Mouse (Mus musculus) gastrocnemius, postnatal 36 days (tissue): ENCODE data around the gene Atp5d. TPM values are rescaled to one million over a fixed set of nuclear protein-coding genes. Genes with fewer than 3 reads are reported as not detected.
"Not testable (repeated sequence)": the region's sequence is repeated elsewhere in the genome, so short reads cannot be mapped to it uniquely, and the experiment has no call there.

Experiments used
- DNase-seq, 2 experiments: peaks; one replicate each; pipeline ENCODE4 v3.0.0; 2022
- intact Hi-C: fragments of 180-260 bp; cut with DNase I; formaldehyde crosslinking; loops from one replicate; pipeline ENCODE4 v1.15.1; 2025
- total RNA-seq, 2 experiments: library from RNA; stranded (reverse); gene quantifications; 2 replicates each; pipeline ENCODE4 v1.2.3; 2021

The Atp5d gene
- total RNA-seq, 2 experiments from 2014 or later: 600 to 616 TPM

DNA sequence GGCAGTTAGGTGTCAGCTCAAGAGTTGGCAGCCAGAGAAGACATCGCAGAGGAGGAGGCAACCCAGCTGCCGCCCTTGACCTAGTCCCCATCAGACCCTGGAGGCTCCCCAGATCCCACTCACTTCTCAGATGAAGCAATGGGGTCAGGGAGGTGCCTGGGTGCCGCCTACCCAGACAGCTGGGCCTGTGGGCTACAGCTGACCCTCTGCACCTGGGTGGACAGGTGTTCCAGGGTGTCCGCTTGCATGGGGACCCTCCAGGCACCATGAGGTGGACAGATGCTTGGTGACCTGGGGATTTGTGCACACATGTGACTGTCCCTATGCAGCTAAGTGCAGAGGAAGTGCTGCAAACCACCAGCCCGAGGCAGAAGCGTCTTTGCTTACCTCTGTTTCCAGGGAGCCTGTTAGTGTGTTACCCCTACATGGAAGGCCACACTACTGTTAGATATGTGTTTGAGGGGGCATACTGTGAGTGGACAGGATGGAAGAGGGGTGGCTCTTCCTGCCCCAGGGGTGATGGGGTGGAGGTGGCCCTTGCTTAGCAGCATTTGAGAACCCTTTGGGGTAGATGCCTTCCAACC, 24.4 kb downstream of the Atp5d start:
- intact Hi-C loops: no loop called here
- DNase-seq: no peak

DNA sequence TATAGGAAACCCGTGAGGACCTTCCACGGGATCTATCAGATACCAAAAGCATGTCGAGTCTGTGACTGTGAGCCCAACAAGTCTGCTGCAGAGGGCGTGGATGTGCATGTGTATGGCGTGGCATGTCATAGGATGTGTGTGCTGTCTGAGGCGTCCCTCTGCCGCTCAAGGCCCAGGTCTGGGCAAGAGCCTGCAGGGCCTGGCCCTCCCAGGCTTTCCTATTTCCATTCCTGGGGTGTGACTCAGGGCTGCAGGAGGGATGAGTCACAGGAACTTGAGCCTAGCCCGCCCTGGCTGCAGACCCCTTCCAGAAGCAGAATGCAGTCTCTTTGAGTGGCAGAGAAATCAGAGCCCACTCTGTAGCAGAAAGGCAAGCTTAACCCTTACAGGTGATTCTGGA, 25.3 kb downstream of the Atp5d start:
- DNase-seq: peak in 1 of 2 experiments; percentile 38
- intact Hi-C loops: no loop called here

GRCm38 (mm10) chr10:80164161-80164997, 25.9 kb downstream of the Atp5d start:
- intact Hi-C loops: no loop called here
- DNase-seq: no peak

GRCm38 (mm10) chr10:80164998-80165344, 26.5 kb downstream of the Atp5d start:
- intact Hi-C loops: loop anchor here (1.0 kb wide), 1 partner anchor 20 kb away; no protein-coding TSS in a partner anchor
- DNase-seq: peak; percentile 96

GRCm38 (mm10) chr10:80165392-80166128, 27.1 kb downstream of the Atp5d start, which contains the start of gene Cirbp:
Gene Cirbp (plus strand): TSS chr10:80165985.
- intact Hi-C loops: loop anchor here (1.0 kb wide), 1 partner anchor 20 kb away; no protein-coding TSS in a partner anchor
- no peak for DNase-seq

- intact Hi-C loops, DNase-seq: not testable (repeated sequence)
Measured at GRCm38 (mm10) chr10:80166136-80166535, 27.7 kb downstream of the Atp5d start.

- intact Hi-C loops: no loop called here
- peak; percentile 99 for DNase-seq
Measured at GRCm38 (mm10) chr10:80167460-80168037, 29.1 kb downstream of the Atp5d start.

DNA sequence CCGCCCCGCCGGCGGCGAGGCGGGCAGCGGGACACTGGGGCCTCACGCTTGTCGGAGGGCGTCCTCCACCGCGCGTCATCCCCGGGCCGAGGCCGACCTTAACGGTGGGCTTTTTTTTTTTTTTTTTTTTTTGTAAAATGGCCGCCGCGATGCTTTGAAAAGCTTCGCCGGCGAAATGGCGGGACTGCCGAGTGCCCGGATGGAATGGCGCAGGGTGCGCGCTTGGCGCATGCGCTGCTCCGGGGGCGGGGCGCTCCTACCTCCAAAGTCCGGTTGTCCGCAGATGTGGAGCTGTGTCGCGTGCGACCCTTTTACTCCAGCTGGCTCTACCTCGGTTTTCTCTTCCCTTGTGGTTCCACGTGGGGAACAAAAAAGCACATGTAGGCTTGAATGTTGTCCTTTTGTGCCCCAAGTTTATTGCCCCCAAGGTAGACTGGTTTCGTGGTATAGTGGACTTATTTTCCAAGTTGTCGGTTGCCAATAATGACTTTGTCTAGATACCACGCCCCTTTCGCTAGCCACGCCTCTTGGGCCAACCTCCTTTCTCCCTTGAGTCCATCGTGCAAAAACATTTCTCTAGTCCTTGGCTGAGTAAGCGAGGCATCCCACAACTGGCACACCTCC, 29.7 kb downstream of the Atp5d start:
- intact Hi-C loops: no loop called here
- DNase-seq: peak; percentile 91 to 92

DNA sequence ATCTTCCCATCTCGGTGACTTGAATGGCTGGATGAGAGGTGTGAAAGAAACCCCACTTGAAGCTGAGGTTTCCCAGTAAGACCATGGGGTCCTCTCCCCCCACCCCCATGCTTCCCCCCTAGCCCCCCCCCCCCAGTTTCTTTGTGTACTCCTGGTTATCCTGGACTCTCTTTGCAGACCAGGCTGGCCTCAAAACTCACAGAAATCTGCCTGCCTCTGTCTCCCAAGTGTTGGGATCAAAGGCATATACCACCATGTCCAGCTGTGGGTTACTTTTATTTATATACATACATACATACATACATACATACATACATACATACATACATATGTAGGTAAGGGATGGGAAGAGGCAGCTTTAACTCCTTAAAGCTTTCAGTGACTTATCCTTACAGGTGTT, 30.6 kb downstream of the Atp5d start:
- no peak for DNase-seq

GRCm38 (mm10) chr10:80169651-80170050, 31.2 kb downstream of the Atp5d start:
- no peak for DNase-seq
- intact Hi-C loops: no loop called here

More for the DNA sequence above, 30.6 kb downstream of the Atp5d start:
- intact Hi-C loops: no loop called here

DNA sequence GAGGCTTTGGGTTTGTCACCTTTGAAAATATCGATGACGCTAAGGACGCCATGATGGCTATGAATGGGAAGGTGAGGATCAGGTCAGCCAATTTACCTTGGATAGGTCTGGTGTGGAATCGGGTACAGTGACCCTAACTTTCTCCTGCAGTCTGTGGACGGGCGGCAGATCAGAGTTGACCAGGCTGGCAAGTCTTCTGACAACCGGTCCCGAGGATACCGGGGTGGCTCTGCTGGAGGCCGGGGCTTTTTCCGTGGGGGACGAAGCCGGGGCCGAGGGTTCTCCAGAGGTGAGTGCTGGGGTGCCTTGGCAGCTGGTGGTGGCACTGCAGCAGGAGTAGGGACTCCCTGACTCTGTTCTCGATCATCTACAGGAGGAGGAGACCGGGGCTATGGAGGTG, 31.6 kb downstream of the Atp5d start:
- DNase-seq: no peak
- intact Hi-C loops: no loop called here

DNA sequence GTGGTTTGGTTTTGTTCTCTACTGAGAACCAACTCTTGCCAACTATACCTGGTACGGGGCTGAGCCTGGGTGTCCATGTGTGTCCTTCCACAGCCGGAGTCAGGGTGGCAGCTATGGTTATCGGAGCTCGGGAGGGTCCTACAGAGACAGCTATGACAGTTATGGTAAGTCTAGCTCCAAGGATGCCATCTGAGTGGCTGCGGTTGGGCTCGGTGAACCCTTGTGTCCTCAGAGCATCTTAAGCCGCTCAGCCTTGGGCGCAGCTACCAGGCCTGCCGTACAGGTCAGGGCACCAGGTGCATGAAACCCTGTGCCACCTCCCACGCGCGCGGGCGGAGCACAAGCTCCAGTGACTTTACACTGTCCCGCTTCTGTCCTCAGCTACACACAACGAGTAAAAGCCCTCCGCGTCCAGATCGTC, 32.2 kb downstream of the Atp5d start:
- no peak for DNase-seq
- intact Hi-C loops: no loop called here

DNA sequence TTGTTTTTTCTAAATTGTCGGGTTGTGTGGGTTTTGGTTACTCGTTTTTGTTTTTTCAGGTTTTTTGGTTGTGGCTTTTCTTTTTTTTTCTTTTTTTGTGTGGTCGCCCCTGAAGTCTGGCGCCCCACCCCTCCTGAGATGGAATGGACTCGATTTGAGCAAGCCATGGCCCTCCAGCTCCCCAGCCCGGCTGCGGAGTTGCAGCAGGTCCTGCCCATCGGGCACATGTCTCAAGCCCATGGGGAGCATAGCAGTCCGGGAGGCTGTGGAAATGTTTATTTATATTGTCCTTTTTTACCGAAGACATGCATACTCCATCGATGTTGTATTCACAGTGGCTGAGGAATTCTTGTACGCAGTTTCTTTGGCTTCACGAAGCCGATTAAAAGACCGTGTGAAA, 32.8 kb downstream of the Atp5d start:
- DNase-seq: no peak
- intact Hi-C loops: no loop called here

DNA sequence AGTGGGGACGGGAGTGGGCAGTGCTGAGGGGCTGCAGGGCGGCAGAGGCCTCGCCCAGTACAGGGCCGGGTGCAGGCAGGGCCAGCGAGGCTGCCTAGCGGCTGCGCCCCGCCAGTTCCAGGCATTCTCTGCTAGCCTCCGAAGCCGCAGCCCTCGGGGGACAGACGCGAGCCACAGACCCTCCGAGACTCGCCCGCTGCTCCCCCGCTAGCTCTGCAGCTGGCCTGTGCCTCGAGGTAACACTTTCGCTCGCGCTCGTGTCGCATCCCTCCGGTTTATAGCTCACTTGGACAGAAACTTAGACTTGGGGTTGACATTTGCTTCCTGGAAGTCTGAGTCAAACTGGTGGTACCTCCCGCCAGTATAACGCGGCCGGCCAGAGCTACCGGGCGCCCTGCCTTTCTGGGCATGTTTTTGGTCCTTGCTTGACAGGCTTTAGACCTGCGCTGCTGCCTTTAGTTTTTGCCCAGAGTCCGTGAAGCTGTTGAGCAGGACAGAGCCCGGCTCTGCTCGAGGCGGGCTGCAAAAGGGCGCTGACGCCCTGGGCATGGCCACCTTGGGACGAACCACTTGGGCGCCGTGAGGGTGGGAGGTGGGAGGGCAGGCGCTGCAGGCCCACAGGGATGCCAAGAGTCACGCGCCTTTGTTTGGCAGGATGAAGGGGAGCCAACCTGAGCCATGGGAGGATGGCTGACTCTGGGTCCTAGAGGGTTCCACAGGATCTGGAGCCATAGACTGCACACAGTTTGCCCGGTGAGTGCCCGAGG, 33.5 kb downstream of the Atp5d start:
- DNase-seq: no peak
- intact Hi-C loops: no loop called here

- intact Hi-C loops: no loop called here
- DNase-seq: peak; percentile 81 to 92
Measured at GRCm38 (mm10) chr10:80172527-80173292, 34.3 kb downstream of the Atp5d start, which contains the start of gene 1600002K03Rik. Gene 1600002K03Rik (plus strand): TSS chr10:80172944.

DNA sequence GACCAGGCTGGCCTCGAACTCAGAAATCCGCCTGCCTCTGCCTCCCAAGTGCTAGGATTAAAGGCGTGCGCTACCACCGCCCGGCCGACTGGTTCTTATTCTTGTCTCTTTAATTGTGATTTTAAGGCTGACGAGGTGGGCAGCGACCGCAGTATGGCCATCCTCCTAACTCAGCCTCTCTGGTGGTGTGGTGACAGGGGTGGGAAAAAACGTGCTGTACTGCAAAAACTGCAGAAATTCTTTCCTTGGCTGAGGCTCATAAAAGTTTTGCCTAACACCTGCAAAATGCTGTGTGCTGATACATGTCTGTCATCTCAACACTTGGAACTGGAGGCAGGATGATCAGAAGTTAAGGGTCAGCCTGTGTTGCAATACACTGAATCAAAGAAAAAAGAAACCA, 34.9 kb downstream of the Atp5d start:
- DNase-seq: no peak
- intact Hi-C loops: no loop called here

DNA sequence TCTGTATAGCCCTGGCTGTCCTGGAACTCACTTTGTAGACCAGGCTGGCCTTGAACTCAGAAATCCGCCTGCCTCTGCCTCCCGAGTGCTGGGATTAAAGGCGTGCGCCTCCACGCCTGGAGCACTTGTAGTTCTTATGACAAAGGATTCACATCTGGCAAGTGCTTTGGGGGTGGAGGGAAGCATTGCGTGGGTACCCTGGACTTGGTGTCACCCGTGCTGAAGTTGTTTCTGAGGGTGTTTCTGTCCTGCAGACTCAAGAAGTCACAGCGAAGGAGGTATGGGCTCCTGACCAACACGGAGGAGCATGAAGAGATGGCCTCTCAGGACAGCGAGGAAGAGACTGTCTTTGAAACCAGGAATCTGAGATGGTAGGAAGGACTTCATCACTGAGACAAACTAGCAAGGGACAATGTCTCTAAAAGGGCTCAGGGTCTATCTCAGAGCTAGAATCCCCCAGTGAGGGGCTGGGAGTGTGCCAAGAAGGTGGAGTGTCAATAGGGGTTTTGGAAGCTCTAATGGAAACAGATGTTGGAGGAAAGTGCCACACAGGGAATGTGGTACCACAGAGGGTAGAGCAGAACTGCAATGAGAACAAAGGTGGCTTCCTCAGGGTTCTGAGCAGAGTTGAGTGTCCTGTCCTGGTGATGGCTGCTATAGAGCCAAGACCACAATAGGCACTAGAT, 35.7 kb downstream of the Atp5d start:
- intact Hi-C loops: no loop called here

GRCm38 (mm10) chr10:80174705-80175104, 36.3 kb downstream of the Atp5d start:
- intact Hi-C loops: loop anchor here (1.0 kb wide), 1 partner anchor 71 kb away; no protein-coding TSS in a partner anchor
- no peak for DNase-seq

More for the DNA sequence above, 35.7 kb downstream of the Atp5d start:
- no peak for DNase-seq
